Mouse (Mus musculus): ENCODE data around the gene AC129217.1.

The AC129217.1 gene

GRCm38 (mm10) chr19:8829660-8830059 lies at the start of gene AC129217.1:
Gene AC129217.1 (plus strand): TSS chr19:8829773.
- no peak for DNase-seq (ENCODE audit: low read depth, low spot score)

- peak; percentile 94 for DNase-seq (ENCODE audit: low read depth, low spot score)
Measured at GRCm38 (mm10) chr19:8786008-8786781, 43.4 kb upstream of the AC129217.1 start, which contains the start of gene Taf6l. Gene Taf6l (minus strand): TSS chr19:8786417.

GRCm38 (mm10) chr19:8788521-8788920 lies 41.1 kb upstream of the AC129217.1 start:
- peak; percentile 55 for DNase-seq (ENCODE audit: low read depth, low spot score)

GRCm38 (mm10) chr19:8789171-8789570 lies 40.4 kb upstream of the AC129217.1 start:
- no peak for DNase-seq (ENCODE audit: low read depth, low spot score)

- DNase-seq (ENCODE audit: low read depth, low spot score): no peak
Measured at GRCm38 (mm10) chr19:8790171-8790570, 39.4 kb upstream of the AC129217.1 start.

GRCm38 (mm10) chr19:8798264-8798946 lies 31.2 kb upstream of the AC129217.1 start, which contains the start of gene Polr2g:
Gene Polr2g (minus strand): TSS chr19:8798577.
- peak; percentile 92 for DNase-seq (ENCODE audit: low read depth, low spot score)

- DNase-seq (ENCODE audit: low read depth, low spot score): no peak
Measured at GRCm38 (mm10) chr19:8798947-8799315, 30.6 kb upstream of the AC129217.1 start.

GRCm38 (mm10) chr19:8802130-8802821 lies 27.3 kb upstream of the AC129217.1 start, which contains the start of gene Zbtb3:
Gene Zbtb3 (plus strand): TSS chr19:8802555.
- peak; percentile 97 for DNase-seq (ENCODE audit: low read depth, low spot score)

- no peak for DNase-seq (ENCODE audit: low read depth, low spot score)
Measured at GRCm38 (mm10) chr19:8803204-8803780, 26.3 kb upstream of the AC129217.1 start.

GRCm38 (mm10) chr19:8803879-8804660 lies 25.5 kb upstream of the AC129217.1 start:
- no peak for DNase-seq (ENCODE audit: low read depth, low spot score)

GRCm38 (mm10) chr19:8806810-8807209 lies 22.8 kb upstream of the AC129217.1 start:
- no peak for DNase-seq (ENCODE audit: low read depth, low spot score)

GRCm38 (mm10) chr19:8815812-8816211 lies 13.8 kb upstream of the AC129217.1 start:
- DNase-seq (ENCODE audit: low read depth, low spot score): no peak

- DNase-seq (ENCODE audit: low read depth, low spot score): no peak
Measured at GRCm38 (mm10) chr19:8817001-8817400, 12.6 kb upstream of the AC129217.1 start.

- no peak for DNase-seq (ENCODE audit: low read depth, low spot score)
Measured at GRCm38 (mm10) chr19:8818301-8818798, 11.2 kb upstream of the AC129217.1 start.

- DNase-seq (ENCODE audit: low read depth, low spot score): peak; percentile 98
Measured at GRCm38 (mm10) chr19:8818801-8819595, 10.6 kb upstream of the AC129217.1 start, which contains the start of gene Ttc9c. Gene Ttc9c (minus strand): TSS chr19:8819333.

- peak; percentile 98 for DNase-seq (ENCODE audit: low read depth, low spot score)
Measured at GRCm38 (mm10) chr19:8819596-8820423, 9.8 kb upstream of the AC129217.1 start, which contains the start of gene Hnrnpul2. Gene Hnrnpul2 (plus strand): TSS chr19:8820010.

- no peak for DNase-seq (ENCODE audit: low read depth, low spot score)
Measured at GRCm38 (mm10) chr19:8820424-8820956, 9.1 kb upstream of the AC129217.1 start.

GRCm38 (mm10) chr19:8821146-8821545 lies 8.4 kb upstream of the AC129217.1 start:
- no peak for DNase-seq (ENCODE audit: low read depth, low spot score)

GRCm38 (mm10) chr19:8822696-8823095 lies 6.9 kb upstream of the AC129217.1 start:
- DNase-seq (ENCODE audit: low read depth, low spot score): no peak

Data from forelimb bud, embryonic 11.5 days (tissue).